Mouse (Mus musculus) embryo, embryonic 10 days (tissue): ENCODE results near the gene Grk1.

ENCODE experiments used
- DNase-seq: peaks from one replicate; pipeline ENCODE4 v3.0.0-alpha.2; 2015; ENCODE audit warnings: low spot score

Grk1 gene

DNA sequence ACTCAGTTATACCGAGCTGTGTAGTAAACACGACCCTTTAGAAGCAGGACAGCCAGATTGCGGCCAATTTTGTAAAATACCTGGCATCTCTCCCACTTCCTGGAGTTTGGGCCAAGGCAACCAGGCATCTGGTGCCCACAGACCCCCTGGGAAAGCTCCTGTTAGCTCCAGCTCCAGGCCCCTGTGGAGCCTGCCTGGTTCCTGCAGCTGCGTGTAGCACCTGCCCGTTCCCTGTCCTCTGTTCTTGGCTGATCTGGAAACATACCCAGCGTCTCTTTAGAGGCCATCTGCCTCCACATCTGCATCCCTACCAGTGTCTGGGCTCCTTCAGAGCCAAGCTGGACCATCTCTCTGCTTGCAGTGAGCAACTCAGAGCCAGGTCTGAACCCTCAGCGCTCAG lies 25.5 kb downstream of the Grk1 start:
- DNase-seq, result no peak

DNA sequence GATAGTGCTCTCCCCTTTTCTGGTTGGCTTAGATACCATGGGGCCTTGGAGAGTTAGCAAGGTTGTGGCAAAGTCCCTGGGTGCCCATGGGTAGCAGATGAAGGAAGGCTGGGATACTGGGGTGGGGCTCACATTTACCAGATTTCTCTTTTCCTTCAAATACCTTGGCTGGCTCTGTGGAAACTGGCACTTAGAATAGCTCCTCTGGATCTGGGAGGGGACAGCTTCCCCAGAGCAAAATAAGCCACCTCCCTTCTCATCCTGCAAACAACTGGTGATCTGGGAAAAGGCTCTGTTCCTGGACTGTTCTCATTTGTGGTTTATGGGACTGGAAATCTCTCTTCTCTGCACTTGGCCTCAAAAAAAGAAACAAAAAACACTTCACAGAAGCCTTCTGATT lies 26.0 kb downstream of the Grk1 start:
- no peak for DNase-seq

DNA sequence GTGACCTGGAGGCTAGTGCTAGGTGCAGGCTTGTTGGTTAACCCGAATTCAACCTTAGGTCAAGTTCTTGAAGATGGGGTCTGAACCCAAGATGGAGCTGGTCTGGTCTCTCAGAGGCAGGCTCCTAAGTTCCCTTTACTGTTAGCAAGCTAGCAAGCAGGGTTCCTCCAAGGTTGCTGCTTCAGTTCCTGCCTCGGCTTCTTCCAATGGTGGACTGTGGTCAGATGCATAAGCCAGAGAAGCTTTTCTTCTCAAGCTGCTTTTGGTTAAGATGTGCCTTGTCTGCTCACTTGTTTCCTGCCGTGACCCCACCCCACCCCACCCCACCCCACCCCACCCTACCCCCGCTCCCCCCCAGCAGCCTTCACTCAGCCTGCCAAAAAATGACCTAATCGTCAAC lies 28.2 kb downstream of the Grk1 start:
- no peak for DNase-seq

DNA sequence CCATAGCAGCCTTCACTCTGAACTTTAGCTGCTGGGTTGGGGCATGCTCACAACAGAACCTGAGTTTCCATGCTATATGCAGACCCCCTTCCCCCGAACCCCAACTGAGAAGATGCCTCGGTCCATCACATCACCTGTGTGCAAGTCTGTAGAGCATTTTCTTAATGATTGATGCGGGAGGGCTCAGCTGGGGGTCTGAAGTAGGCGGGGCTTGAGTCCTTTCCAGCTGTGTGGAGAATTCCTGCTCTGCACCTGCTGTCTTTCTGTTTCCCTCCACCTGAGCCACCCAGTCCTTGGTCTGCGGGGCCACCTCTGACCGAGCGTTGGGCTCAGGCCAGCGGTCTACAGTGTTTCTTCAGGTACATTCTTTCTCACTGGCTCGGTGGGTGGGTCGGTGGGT lies 30.0 kb downstream of the Grk1 start, which contains the start of gene Tmem255b:
Gene Tmem255b, plus strand, starts transcription at position 301 of the 400 bp plus-strand sequence.
- DNase-seq, result no peak

DNA sequence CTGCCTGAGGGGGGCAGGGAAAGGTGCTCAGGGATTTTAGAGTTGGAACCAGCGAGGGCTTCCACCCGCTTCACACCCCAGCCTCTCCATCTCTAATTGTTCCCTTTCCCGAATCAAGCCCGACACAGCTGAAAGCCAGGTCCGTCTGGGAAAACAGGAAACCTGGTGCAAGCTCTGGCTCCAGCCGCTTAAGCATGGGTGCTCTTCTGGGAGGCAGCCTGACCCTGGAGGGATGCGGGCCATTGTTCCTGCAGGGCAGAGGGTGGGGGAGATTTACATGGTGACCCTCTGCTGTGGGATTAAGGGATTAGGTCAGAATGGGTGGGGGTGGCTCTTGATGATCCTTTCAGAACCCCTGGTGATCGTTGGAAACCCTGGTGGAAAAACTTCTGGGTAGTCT lies 31.2 kb downstream of the Grk1 start:
- no peak for DNase-seq

DNA sequence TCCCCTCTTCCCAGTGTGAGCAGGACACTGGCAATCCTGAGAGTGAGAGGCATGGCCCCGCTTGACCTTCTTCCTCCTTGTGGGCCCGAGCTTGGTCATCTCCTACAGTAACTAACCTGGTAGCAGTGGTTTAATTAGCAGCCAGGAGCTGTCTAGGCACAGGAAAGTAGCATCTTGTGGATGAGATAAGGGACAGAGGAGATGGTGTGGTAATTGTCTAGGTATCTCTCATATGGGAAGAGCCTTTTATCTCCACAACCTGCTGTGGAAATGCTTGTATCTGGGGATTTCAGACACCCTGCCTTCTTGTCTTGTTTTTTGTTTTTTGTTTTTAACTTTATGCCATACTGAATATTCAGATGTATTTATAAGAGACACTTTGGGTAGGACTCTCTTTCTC lies 32.6 kb downstream of the Grk1 start:
- no peak for DNase-seq

DNA sequence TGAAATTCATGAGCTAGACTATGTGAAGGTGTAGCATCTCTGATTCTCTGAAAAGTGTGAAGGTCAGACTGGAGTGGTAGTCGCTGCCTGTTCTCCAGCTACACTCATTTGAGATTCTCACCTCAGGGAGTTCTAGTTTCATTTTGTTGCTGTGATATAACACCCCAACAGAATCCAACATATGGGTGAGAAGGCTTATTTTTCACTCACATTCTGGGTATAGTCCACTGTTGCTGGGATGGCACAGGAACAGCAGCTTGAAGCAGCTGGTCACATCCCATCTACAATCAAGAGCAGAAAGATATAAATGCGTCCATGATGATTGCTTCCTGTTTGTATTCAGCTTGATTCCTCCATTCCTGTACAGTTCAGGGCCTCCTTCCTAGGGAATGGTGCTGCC lies 37.3 kb downstream of the Grk1 start:
- DNase-seq, result no peak

DNA sequence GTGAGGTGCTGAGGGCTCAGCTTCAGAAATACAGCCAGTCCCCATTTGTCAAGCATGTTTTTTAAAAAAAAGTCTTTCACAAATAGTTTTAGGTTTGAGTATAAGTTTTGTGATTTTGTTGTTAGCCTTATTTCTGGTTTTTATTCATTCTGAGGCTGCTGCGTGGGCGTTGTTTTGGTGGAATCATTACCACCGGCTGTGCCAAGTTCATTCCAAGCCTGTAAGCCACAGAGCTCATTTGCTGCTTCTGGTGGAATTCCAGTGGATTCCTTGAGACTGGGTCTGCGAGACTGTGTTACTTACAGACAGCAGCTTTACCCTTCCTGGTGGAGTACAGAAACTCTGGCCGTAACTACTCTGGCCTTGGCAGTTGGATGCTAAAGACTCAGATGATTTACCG lies 41.6 kb downstream of the Grk1 start:
- DNase-seq, result no peak

DNA sequence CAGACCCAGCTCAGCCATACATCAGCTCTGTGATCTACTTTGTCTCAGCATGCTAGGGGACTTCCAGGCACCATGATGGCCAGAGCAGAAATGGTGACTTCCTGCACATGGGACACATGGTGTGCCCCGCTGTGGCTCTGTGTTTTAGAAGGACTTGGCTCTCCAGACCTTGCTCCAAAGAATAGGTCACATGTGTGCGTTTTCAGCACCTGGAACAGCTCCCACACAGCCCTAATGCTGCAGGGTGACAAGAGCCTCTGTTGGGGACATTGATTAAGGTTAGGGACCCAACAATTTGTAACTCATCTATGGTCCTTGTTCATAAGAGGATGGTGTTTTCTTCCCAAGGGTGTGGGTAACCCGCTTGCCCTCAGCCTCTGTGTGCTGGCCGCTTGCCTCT lies 43.3 kb downstream of the Grk1 start:
- peak; percentile 75 for DNase-seq

DNA sequence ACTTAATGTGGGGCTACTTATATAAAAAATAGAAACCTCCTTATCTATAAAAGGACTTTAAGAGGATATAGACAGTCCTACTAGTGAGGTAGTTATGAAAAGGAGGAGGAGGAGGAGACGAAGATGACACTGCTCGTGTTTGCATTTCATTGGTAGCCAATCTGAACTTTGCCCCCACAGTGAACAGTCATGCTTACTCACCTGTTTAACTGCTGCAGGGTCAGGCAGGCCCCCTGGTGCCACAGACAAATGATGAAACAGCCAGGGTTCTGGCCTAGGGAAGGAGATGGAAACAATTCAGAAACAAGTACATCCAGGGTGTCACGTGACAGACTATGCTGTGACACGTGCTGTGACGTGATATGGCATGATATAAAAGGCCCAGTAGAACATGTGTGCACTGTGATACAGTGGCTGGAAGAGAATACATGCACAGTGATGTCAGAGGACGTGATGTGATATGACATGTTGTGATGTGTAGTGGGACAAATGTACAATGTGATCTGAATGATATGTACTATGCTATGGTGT lies 46.9 kb downstream of the Grk1 start:
- DNase-seq, result no peak

DNA sequence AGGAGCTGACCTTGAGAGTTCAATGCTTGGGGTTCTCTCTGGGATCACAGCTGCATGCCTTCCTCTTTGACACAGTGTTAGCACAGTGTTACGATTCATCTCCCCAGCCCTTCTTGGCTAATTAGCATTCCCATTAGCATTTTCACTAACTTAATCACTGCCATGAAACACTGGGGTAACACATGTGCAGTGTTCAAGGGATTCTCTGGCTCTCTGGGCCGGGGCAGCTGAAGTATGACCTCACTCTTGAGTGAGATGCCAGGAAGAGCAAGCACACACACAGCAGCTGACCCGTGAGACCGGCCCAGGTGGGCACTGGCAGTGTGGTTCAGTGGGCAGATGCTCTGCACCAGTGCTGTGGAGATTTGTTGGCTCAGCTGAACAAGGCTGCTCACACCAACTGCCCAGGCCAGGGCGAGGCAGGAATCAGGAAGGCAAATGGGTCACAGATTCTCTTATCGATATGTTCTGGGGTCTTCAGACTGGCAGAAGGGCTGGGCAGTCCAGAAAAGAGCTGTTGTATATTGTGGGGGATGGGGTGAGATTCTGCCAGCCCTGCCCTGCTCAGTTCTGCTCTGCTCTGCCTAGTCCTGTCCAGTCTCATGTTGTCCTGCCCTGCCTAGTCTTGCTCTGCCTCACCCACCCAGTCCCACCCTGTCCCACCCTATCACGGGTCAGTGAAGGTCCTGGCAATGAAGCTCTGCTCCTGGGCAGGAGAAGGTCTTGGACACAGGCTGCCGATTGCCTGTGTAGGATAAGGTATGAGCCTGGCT lies 49.6 kb downstream of the Grk1 start:
- DNase-seq, result peak; percentile 8

DNA sequence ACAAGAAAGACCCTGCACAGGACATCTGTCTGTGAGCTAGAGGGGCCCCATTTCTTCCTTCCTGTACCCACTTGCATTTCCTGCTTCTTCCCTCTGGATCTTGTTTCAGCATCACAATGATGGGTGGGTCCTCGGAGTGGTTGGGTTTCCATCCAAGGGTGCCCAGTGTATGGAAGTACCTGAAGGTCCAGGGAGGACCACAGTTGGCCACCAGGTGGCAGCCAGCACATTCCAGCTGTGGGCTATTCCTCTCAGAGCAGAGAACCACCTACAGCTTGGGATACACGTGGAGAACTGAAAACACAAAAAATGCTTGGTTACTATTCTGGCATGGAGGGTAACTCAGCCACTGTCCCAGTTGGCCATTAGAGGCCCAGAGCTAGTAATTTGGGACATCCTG lies 50.4 kb downstream of the Grk1 start:
- DNase-seq, result peak; percentile 60

DNA sequence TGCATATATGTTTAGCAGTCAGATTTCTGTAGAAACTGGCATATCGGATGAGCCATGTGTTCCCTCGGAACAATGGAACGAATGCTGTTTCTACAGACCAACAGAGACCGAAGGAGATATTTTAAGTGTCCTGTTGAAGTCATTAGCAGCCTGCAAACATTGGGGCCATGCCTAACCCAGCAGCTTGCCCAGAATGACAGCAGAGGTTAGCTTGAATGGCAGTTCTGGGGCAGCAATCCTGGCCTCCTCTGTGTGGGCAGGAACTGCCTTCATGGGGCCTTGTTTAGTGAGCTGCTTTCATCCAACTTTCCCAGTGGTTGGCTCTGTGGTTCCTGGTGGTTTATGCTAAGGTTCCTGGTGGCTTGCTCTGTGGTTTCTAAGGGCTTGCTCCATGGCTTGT lies 54.5 kb downstream of the Grk1 start:
- no peak for DNase-seq

DNA sequence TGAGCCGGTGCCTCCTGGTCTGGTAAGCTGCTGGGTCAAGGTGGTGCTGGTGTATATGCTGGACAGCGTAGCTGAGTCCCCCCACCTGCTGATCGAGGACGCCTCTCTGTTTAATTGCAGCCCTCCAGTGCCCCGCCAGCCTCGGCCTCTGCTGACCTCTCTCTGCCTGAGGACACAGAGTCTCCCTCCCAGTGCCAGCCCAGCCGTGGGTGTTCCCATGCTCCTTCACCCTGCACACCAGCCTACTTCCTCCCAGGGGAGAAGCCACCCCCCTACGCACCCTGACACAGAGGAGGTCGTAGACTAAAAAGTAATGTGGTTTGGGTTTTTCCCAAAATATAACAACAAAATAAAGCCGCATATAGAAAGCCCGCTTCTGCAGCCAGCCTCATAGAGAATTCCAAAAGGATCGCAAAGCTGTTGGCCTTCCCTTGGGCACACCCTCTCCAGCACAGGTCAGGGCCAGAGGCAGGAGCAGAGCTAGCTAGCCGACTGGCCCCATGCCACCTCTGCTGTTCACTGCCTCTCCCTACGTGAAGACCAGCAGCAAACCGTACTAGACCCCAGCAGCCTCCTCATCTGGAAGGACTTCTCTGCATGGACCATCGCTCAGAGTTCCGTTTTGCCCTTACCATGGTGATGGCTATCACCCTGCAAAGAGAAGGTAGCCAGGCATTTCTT lies 56.3 kb downstream of the Grk1 start:
- no peak for DNase-seq

DNA sequence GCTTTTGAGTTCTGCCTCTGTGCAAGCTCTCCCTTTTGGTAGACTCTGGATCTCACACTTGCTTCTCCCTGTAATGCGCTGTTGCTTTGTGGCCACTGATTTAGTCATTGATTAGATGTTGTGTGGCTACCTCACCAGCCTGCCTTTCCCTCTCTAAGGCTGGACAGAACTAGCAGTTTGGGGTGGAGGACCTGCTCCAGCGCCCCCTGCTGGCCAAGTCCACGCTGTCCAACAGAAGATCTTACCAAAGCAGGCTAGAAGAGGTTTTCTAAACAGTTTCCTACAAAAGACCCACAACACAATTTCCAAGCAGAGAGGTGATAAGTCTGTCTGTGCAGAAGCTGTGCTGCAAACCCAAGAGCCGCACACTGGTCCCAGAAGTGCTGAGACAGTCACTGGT lies 57.0 kb downstream of the Grk1 start:
- peak; percentile 79 for DNase-seq

DNA sequence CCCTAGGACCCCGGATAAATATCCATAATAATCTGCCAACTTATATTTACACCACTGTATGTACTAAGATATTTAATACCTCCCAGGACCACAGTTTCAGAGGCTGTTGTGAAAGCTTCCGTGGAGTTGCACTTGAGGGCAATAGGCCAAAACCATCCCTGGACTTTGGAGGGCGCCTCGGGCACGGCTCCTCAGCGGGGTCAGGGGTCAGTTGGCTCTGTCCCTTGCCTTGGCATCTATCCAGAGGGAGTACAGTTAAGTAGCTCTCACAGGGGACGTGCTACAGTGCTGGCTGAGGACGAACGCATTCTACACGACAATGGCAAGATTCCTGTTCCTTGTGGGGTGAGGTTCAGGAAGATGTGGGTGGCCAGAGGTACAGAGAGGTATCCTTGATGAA lies 57.5 kb downstream of the Grk1 start:
- DNase-seq, result no peak

DNA sequence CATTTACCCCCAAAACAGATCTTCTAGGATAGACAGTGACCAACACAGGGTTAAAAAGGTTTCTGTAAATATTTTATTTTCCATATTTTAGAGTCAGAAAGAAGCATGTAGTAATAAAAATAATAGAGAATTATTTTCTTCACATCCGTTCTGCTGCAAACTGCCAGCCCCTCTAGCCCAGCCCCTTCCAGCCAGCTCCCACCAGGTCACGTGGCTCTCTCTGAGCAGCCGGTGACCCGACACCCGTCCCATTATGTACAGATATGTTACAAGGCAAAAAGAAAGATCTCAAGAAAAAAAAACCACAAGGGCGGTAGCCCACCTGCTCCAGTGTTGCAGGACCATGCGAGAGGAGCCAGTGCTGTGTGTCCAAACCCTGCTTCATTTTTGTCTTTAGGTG lies 60.4 kb downstream of the Grk1 start:
- DNase-seq, result no peak

DNA sequence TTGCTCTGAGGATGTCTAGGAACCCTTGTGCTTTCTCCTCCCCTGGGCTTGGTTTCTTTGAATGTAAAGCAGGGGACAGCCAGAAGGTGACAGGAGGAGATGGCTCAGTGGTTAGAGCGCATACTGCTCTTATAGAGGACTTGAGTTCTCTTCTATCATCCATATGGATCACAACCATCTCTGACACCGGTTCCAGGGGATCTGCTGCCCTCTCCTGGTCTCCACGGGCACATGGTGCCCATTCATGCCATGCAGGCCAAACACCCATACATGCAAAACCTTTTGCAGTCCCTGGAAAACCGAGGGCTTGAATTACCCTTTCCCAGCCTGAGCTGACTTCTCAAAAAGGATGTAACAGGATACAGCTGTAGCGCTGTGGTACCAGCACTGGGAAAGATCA lies 62.1 kb downstream of the Grk1 start:
- peak; percentile 9 for DNase-seq

DNA sequence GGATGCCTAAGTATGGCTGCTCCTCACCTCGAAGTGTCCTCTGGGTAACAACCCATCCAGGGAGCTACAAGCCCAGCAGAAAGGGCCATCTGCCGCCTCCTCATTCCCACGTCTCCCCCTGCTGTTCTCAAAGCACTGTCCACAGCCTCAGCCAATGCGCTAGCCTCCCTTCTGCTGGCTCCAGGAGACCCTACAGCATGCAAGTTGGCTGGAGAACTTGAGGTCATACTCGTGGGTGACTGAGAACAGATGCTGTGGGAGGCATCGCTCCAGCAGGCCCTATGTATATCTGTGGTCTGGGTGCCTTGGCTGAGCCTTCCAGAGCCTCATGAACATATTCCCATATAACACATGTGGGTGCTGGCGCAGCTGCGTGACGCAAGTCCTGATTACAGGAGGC lies 63.9 kb downstream of the Grk1 start:
- DNase-seq, result no peak

DNA sequence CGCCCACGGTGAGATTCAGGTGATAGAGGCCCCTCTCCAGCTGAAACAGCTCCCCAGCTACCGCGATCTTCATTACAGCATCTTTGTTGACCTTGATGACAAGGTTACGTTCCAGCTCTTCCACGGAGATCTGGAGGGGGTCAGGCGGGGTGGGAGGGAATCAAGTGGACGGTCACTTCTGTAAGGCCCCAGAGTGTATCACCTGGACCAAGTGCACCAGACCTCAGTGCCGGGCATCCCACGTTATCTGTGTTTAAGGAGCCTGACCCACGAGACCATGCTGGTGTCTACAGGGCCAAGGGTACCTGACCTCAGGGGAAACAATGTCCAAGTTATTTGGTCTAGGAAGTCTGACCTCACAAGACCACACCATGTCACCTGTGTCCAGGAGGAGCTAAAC lies 66.6 kb downstream of the Grk1 start:
- DNase-seq, result no peak
